ENCODE assay signal across 1 mouse cellular context in genomic region chr10:111476989-111477510, GRCm38 (mm10).
TF ChIP-seq lines count a peak whose summit lies in the region.

No protein-coding gene starts in this region.

TF ChIP-seq in MEL, 35 proteins besides CTCF, POLR2A, EP300 and RAD21 (continued from another document):
- TF ChIP-seq SIN3A (IDR thresholded peaks at IDR 0.05; ENCODE audit: low read length) (no peak; the same call in 1 of the 2 replicates), GATA1 (IDR thresholded peaks at IDR 0.05; ENCODE audit: low read depth, low read length) (peak; percentile 49; the same call in 1 of the 2 replicates), TCF12 (IDR thresholded peaks at IDR 0.05; ENCODE audit: low read depth, low read length) (0 out of 2 replicates have a peak, but pooled peaks have one; percentile 12), MYC (IDR thresholded peaks at IDR 0.05; ENCODE audit: low read depth, low read length) (no peak), ETS1 (IDR thresholded peaks at IDR 0.05; ENCODE audit: low read depth, low read length) (peak; percentile 42; the same call in 1 of the 2 replicates), RCOR1 (IDR thresholded peaks at IDR 0.05; ENCODE audit: low read depth, low read length) (peak; percentile 42; the same call in 1 of the 2 replicates)
TF ChIP-seq in MEL: peak in this region for 6.
